Mouse (Mus musculus) lung, postnatal 4 days (tissue): ENCODE measurements at regions not wholly inside any gene's neighbourhood (a gene's known extent, or its start where the extent isn't known, plus 50 kb on each side); places are given as distances from the start of the nearest gene placed in this dataset.

Experiments used
- DNase-seq, 2 experiments: peaks; one replicate each; pipeline ENCODE4 v3.0.0; 2021

- peak; percentile 27 to 67 for DNase-seq
These were observed 267.8 kb upstream of the Arid1b start for GRCm38 (mm10) chr17:4726331-4726741.

- no peak for DNase-seq
These were observed 259.7 kb upstream of the Arid1b start for GRCm38 (mm10) chr17:4734412-4734881.

- peak; percentile 48 to 83 for DNase-seq
These were observed 258.9 kb upstream of the Arid1b start for GRCm38 (mm10) chr17:4735185-4735584.

- DNase-seq: no peak
These were observed 257.4 kb upstream of the Arid1b start for GRCm38 (mm10) chr17:4736689-4737088.

- no peak for DNase-seq
These were observed 255.2 kb upstream of the Arid1b start for GRCm38 (mm10) chr17:4738717-4739485.

GRCm38 (mm10) chr17:4740784-4741183, 253.3 kb upstream of the Arid1b start:
- peak in 1 of 2 experiments; percentile 30 for DNase-seq

GRCm38 (mm10) chr17:4742314-4742713, 251.8 kb upstream of the Arid1b start:
- no peak for DNase-seq

- DNase-seq: no peak
These were observed 231.2 kb upstream of the Arid1b start for GRCm38 (mm10) chr17:4762956-4763355.

GRCm38 (mm10) chr17:4765723-4766122, 228.4 kb upstream of the Arid1b start:
- DNase-seq: no peak

- no peak for DNase-seq
These were observed 226.1 kb upstream of the Arid1b start for GRCm38 (mm10) chr17:4767947-4768522.

- DNase-seq: no peak
These were observed 224.8 kb upstream of the Arid1b start for GRCm38 (mm10) chr17:4769284-4769683.

GRCm38 (mm10) chr17:4770052-4770451, 224.1 kb upstream of the Arid1b start:
- DNase-seq: peak in 1 of 2 experiments; percentile 18

GRCm38 (mm10) chr17:4778161-4778560, 216.0 kb upstream of the Arid1b start:
- DNase-seq: peak; percentile 80 to 82

GRCm38 (mm10) chr17:4779017-4779416, 215.1 kb upstream of the Arid1b start:
- DNase-seq: peak; percentile 50 to 70

- no peak for DNase-seq
These were observed 212.5 kb upstream of the Arid1b start for GRCm38 (mm10) chr17:4781586-4781985.

- DNase-seq: no peak
These were observed 209.8 kb upstream of the Arid1b start for GRCm38 (mm10) chr17:4784296-4784695.

- peak; percentile 32 to 60 for DNase-seq
These were observed 208.8 kb upstream of the Arid1b start for GRCm38 (mm10) chr17:4785281-4785839.

- no peak for DNase-seq
These were observed 207.6 kb upstream of the Arid1b start for GRCm38 (mm10) chr17:4786524-4786923.

GRCm38 (mm10) chr17:4791873-4792272, 202.3 kb upstream of the Arid1b start:
- no peak for DNase-seq

GRCm38 (mm10) chr17:4796241-4796640, 197.9 kb upstream of the Arid1b start:
- DNase-seq: no peak

GRCm38 (mm10) chr17:4804013-4804412, 190.1 kb upstream of the Arid1b start:
- no peak for DNase-seq

- peak in 1 of 2 experiments; percentile 60 for DNase-seq
These were observed 188.1 kb upstream of the Arid1b start for GRCm38 (mm10) chr17:4806051-4806450.

- no peak for DNase-seq
These were observed 185.2 kb upstream of the Arid1b start for GRCm38 (mm10) chr17:4808926-4809325.

- DNase-seq: no peak
These were observed 180.9 kb upstream of the Arid1b start for GRCm38 (mm10) chr17:4813232-4813631.
